Mouse (Mus musculus): Measurements from ENCODE around the gene Srl.
"Not testable (repeated sequence)": the region's sequence is repeated elsewhere in the genome, so short reads cannot be mapped to it uniquely, and the experiment has no call there.

Gene Srl

GRCm38 (mm10) chr16:4541501-4542198, at the start of gene Srl:
Gene Srl (minus strand): TSS chr16:4541816.
- in situ Hi-C loops (cut with MboI, MseI): no loop called here

GRCm38 (mm10) chr16:4590236-4590635, 48.6 kb upstream of the Srl start:
- in situ Hi-C loops (cut with MboI, MseI): no loop called here

- in situ Hi-C loops (cut with MboI, MseI): no loop called here
Measured at GRCm38 (mm10) chr16:4587516-4588210, 46.0 kb upstream of the Srl start.

- in situ Hi-C loops (cut with MboI, MseI): no loop called here
Measured at GRCm38 (mm10) chr16:4586531-4587123, 45.0 kb upstream of the Srl start.

GRCm38 (mm10) chr16:4585642-4586530, 44.3 kb upstream of the Srl start:
- in situ Hi-C loops (cut with MboI, MseI): no loop called here

GRCm38 (mm10) chr16:4584438-4584837, 42.8 kb upstream of the Srl start:
- in situ Hi-C loops (cut with MboI, MseI): no loop called here

- in situ Hi-C loops (cut with MboI, MseI): no loop called here
Measured at GRCm38 (mm10) chr16:4583807-4584206, 42.2 kb upstream of the Srl start.

- in situ Hi-C loops (cut with MboI, MseI): not testable (repeated sequence)
Measured at GRCm38 (mm10) chr16:4581179-4581578, 39.6 kb upstream of the Srl start.

- in situ Hi-C loops (cut with MboI, MseI): no loop called here
Measured at GRCm38 (mm10) chr16:4578630-4579029, 37.0 kb upstream of the Srl start.

- in situ Hi-C loops (cut with MboI, MseI): no loop called here
Measured at GRCm38 (mm10) chr16:4576873-4577272, 35.3 kb upstream of the Srl start.

- in situ Hi-C loops (cut with MboI, MseI): no loop called here
Measured at GRCm38 (mm10) chr16:4576038-4576437, 34.4 kb upstream of the Srl start.

- in situ Hi-C loops (cut with MboI, MseI): no loop called here
Measured at GRCm38 (mm10) chr16:4570737-4571136, 29.1 kb upstream of the Srl start.

- in situ Hi-C loops (cut with MboI, MseI): loop anchor here (5.0 kb wide), 1 partner anchor 39 kb away; no protein-coding TSS in a partner anchor
Measured at GRCm38 (mm10) chr16:4567912-4568311, 26.3 kb upstream of the Srl start.

- in situ Hi-C loops (cut with MboI, MseI): no loop called here
Measured at GRCm38 (mm10) chr16:4560145-4560952, 18.7 kb upstream of the Srl start.

- in situ Hi-C loops (cut with MboI, MseI): loop anchor here (5.0 kb wide), 1 partner anchor 72 kb away; no protein-coding TSS in a partner anchor
Measured at GRCm38 (mm10) chr16:4559715-4560144, 18.1 kb upstream of the Srl start, which contains the start of gene Tfap4. Gene Tfap4 (minus strand): TSS chr16:4559854.

- in situ Hi-C loops (cut with MboI, MseI): loop anchor here (5.0 kb wide), 1 partner anchor 72 kb away; no protein-coding TSS in a partner anchor
Measured at GRCm38 (mm10) chr16:4558980-4559631, 17.5 kb upstream of the Srl start.

GRCm38 (mm10) chr16:4558384-4558979, 16.9 kb upstream of the Srl start:
- in situ Hi-C loops (cut with MboI, MseI): loop anchor here (5.0 kb wide), 1 partner anchor 71 kb away; no protein-coding TSS in a partner anchor

GRCm38 (mm10) chr16:4557949-4558348, 16.3 kb upstream of the Srl start:
- in situ Hi-C loops (cut with MboI, MseI): loop anchor here (5.0 kb wide), 1 partner anchor 71 kb away; no protein-coding TSS in a partner anchor

GRCm38 (mm10) chr16:4557085-4557484, 15.5 kb upstream of the Srl start:
- in situ Hi-C loops (cut with MboI, MseI): loop anchor here (5.0 kb wide), 1 partner anchor 70 kb away; no protein-coding TSS in a partner anchor

All from T-helper 2 cell (primary cell).